Mouse (Mus musculus): ENCODE measurements around the gene Lamp2. TPM values are rescaled to one million over a fixed set of nuclear protein-coding genes. Genes with fewer than 3 reads are reported as not detected.
"Not testable (repeated sequence)": the region's sequence is repeated elsewhere in the genome, so short reads cannot be mapped to it uniquely, and the experiment has no call there.

Lamp2 gene
- polyA plus RNA-seq, 1 experiment from 2014 or later, result 131 TPM

DNA sequence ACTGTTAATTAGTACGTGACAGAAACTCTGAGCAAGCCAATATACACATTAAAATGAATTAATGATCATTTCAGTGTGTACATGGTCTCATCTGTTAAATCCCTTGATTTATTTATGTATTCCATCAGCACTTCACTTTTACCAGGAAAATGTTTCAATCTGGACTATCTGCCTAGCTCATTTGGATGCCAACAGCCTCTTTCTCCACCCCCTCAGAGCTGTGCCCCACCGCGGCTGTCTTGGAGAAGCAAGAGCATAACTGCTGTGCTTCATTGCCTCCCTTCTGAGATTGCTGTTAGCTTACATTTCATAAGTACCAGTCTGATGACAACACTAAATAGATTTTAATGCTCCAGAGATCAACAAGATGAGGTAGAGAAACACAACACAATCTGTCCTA is 52.4 kb downstream of the Lamp2 start:
- Histone ChIP-seq H3K9me3 (ENCODE audit: control insufficient read depth, low read length) (no peaks in the 10 kb centered on the region), H3K27me3 (replicated peaks; ENCODE audit: control insufficient read depth, insufficient read depth, low read length) (no peaks in the 10 kb centered on the region), H3K4me2 (ENCODE audit: low read length) (no peak overlapping the region), H3K4me1 (replicated peaks; ENCODE audit: control insufficient read depth, insufficient read depth, low read length) (no peaks in the 10 kb centered on the region), H3K36me3 (ENCODE audit: control insufficient read depth, insufficient read depth, low read length) (no peaks in the 10 kb centered on the region), H3K9ac (ENCODE audit: low read length) (no peak overlapping the region), H3K27ac (ENCODE audit: low read depth) (no peak overlapping the region), H3K4me3 (ENCODE audit: low read depth, low read length) (no peak overlapping the region)
- WGBS, result 78% methylated on average over 3 of the region's 3 CpGs
- no peak for ATAC-seq (replicated peaks; ENCODE audit: low FRiP score, low TSS enrichment, low read depth)
- DNase-seq (ENCODE audit: low spot score), result no peak

DNA sequence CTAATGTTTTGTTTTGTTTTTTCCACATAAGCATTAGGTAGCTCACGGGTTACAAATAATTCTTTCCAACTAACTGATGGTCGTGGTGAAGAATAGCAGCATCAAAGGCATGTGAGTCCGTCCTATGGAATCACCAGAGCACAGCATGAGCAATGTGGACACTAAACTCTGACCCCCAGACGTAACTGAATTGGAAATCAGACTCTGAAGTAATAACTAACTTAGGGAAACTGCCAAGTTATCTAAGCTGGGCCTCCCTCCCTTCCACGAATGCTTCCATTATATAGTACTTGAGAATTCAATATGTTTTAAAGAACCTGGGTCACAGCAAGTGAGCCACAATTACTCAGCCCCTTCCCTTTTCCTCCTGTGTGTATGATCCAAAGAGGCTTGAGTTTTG is 53.3 kb downstream of the Lamp2 start:
- no peaks in the 10 kb centered on the region for H3K27me3 ChIP-seq (replicated peaks; ENCODE audit: control insufficient read depth, insufficient read depth, low read length)
- H3K36me3 ChIP-seq (ENCODE audit: control insufficient read depth, insufficient read depth, low read length), result no peaks in the 10 kb centered on the region
- 78% methylated on average over 5 of the region's 5 CpGs for WGBS
- no peak overlapping the region for H3K4me3 ChIP-seq (ENCODE audit: low read depth, low read length)
- H3K9ac ChIP-seq (ENCODE audit: low read length), result no peak overlapping the region
- ATAC-seq (replicated peaks; ENCODE audit: low FRiP score, low TSS enrichment, low read depth), result no peak
- no peaks in the 10 kb centered on the region for H3K4me1 ChIP-seq (replicated peaks; ENCODE audit: control insufficient read depth, insufficient read depth, low read length)
- no peak overlapping the region for H3K27ac ChIP-seq (ENCODE audit: low read depth)
- no peak overlapping the region for H3K4me2 ChIP-seq (ENCODE audit: low read length)
- no peaks in the 10 kb centered on the region for H3K9me3 ChIP-seq (ENCODE audit: control insufficient read depth, low read length)
- DNase-seq (ENCODE audit: low spot score), result no peak

DNA sequence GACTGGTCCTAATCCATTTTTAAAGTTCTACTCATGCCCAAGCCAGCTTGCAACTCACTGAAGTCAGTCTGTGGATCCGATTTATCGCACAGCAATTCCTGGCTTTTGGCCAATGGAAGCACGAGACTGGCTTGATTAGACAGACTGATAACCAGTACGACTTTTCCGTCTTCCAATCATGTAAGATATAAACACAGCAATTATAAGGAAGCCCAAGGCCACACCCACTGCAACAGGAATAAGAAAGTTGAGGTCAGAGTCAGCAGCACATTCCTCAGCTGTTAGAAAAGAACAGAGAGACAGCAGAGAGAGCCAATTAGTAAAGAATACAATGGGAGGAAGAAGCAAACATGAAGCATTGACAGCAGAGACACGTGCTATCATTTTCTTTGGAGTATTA is 54.2 kb downstream of the Lamp2 start:
- DNase-seq (ENCODE audit: low spot score) (no peak), ATAC-seq (replicated peaks; ENCODE audit: low FRiP score, low TSS enrichment, low read depth) (no peak)
- Histone ChIP-seq H3K36me3 (ENCODE audit: control insufficient read depth, insufficient read depth, low read length) (no peaks in the 10 kb centered on the region), H3K4me1 (replicated peaks; ENCODE audit: control insufficient read depth, insufficient read depth, low read length) (no peaks in the 10 kb centered on the region), H3K27ac (ENCODE audit: low read depth) (no peak overlapping the region), H3K9me3 (ENCODE audit: control insufficient read depth, low read length) (no peaks in the 10 kb centered on the region), H3K4me2 (ENCODE audit: low read length) (no peak overlapping the region), H3K4me3 (ENCODE audit: low read depth, low read length) (no peak overlapping the region), H3K9ac (ENCODE audit: low read length) (no peak overlapping the region), H3K27me3 (replicated peaks; ENCODE audit: control insufficient read depth, insufficient read depth, low read length) (no peaks in the 10 kb centered on the region)
- 44% methylated on average over 6 of the region's 6 CpGs for WGBS

DNA sequence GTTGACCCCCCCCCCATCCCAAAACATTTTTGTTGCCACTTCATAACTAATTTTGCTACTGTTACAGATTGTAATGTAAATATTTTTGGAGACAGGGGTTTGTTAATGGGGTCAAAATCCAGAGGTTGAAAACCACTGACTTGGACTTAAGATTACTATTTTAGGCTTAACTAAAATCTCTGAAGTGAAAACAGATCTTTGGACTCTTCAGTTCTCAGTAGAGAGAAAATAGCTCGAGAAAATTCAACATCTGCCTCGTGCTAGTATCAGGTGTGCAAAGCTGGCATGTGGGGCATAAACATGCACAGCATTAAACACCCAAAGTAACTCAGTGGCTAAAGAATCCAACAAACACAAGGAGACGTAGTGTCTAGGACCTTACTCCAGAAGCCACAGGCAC is 55.6 kb downstream of the Lamp2 start:
- no peak for DNase-seq (ENCODE audit: low spot score)
- Histone ChIP-seq H3K36me3 (ENCODE audit: control insufficient read depth, insufficient read depth, low read length) (no peaks in the 10 kb centered on the region), H3K27me3 (replicated peaks; ENCODE audit: control insufficient read depth, insufficient read depth, low read length) (no peaks in the 10 kb centered on the region), H3K4me1 (replicated peaks; ENCODE audit: control insufficient read depth, insufficient read depth, low read length) (no peaks in the 10 kb centered on the region), H3K4me3 (ENCODE audit: low read depth, low read length) (no peak overlapping the region), H3K4me2 (ENCODE audit: low read length) (no peak overlapping the region), H3K9me3 (ENCODE audit: control insufficient read depth, low read length) (no peaks in the 10 kb centered on the region), H3K27ac (ENCODE audit: low read depth) (no peak overlapping the region), H3K9ac (ENCODE audit: low read length) (no peak overlapping the region)
- 78% methylated on average over 3 of the region's 3 CpGs for WGBS
- ATAC-seq (replicated peaks; ENCODE audit: low FRiP score, low TSS enrichment, low read depth), result no peak

DNA sequence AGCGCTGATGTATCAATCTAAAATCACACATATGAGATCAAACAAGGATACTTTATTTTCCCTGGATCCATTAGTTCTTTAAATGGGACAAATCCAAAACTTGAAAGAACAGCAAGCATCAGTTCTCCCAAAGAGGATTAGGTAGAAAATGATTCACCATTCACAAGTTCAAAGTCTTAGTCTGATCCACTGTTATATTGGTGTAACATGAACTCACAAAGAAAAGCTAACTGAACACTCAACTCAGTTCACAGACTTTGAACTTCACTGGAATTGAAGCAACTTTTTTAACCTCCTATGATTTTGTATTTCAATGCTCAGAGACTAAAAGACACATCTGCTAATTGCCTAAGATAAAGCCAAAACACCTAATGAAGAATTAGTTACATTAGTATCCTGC is 56.6 kb downstream of the Lamp2 start:
- Histone ChIP-seq H3K9me3 (ENCODE audit: control insufficient read depth, low read length) (no peaks in the 10 kb centered on the region), H3K27me3 (replicated peaks; ENCODE audit: control insufficient read depth, insufficient read depth, low read length) (no peaks in the 10 kb centered on the region), H3K36me3 (ENCODE audit: control insufficient read depth, insufficient read depth, low read length) (no peaks in the 10 kb centered on the region), H3K4me3 (ENCODE audit: low read depth, low read length) (no peak overlapping the region), H3K27ac (ENCODE audit: low read depth) (no peak overlapping the region), H3K4me2 (ENCODE audit: low read length) (no peak overlapping the region), H3K9ac (ENCODE audit: low read length) (no peak overlapping the region), H3K4me1 (replicated peaks; ENCODE audit: control insufficient read depth, insufficient read depth, low read length) (no peaks in the 10 kb centered on the region)
- DNase-seq (ENCODE audit: low spot score) (no peak), ATAC-seq (replicated peaks; ENCODE audit: low FRiP score, low TSS enrichment, low read depth) (no peak)
- WGBS, result 86% methylated on average over 1 of the region's 1 CpGs

DNA sequence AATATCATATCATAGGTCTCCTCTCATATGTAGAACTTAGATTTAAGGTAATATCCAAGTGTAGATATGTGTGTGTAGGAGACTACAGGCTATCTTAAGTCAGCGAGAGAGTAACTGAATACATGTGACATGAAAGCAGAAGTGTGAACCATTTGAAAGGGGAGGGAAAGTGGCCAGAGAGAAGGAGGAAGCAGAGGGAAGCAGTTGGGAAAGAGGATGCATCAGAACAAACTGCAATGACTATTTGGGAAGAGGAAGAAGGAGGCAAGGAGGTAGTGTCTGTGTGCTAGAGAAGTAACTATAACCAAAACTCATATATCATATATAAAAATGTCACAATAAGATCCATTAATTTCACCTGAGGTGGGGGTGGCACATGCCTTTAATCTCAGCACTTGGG is 83.1 kb downstream of the Lamp2 start:
- not testable (repeated sequence) for DNase-seq (ENCODE audit: low spot score); H3K27me3 ChIP-seq (replicated peaks; ENCODE audit: control insufficient read depth, insufficient read depth, low read length); H3K4me1 ChIP-seq (replicated peaks; ENCODE audit: control insufficient read depth, insufficient read depth, low read length); H3K9me3 ChIP-seq (ENCODE audit: control insufficient read depth, low read length); H3K4me2 ChIP-seq (ENCODE audit: low read length); H3K27ac ChIP-seq (ENCODE audit: low read depth); H3K4me3 ChIP-seq (ENCODE audit: low read depth, low read length); H3K36me3 ChIP-seq (ENCODE audit: control insufficient read depth, insufficient read depth, low read length); H3K9ac ChIP-seq (ENCODE audit: low read length); ATAC-seq (replicated peaks; ENCODE audit: low FRiP score, low TSS enrichment, low read depth)
- WGBS, result 83% methylated on average over 1 of the region's 1 CpGs

DNA sequence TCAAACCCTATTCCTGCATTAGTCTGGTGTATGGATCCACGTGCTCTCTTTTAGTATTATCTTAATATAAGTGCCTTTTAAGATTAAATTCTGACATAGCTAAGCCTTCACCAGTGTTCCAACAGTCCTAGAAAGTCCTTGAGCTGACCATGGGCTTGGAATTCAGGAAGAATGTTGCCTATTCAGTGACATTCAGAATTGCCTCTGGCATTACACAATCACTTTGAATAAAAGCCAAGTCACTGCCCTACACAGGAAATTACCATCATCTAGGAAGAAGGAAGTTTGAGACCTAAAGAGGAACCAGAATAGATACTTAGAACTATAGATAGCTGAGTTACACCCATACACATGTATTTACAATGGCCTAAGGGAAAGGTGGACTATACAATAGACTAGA is 91.6 kb downstream of the Lamp2 start:
- ATAC-seq (replicated peaks; ENCODE audit: low FRiP score, low TSS enrichment, low read depth); H3K27me3 ChIP-seq (replicated peaks; ENCODE audit: control insufficient read depth, insufficient read depth, low read length); H3K9me3 ChIP-seq (ENCODE audit: control insufficient read depth, low read length); H3K4me2 ChIP-seq (ENCODE audit: low read length); H3K27ac ChIP-seq (ENCODE audit: low read depth); H3K4me1 ChIP-seq (replicated peaks; ENCODE audit: control insufficient read depth, insufficient read depth, low read length); H3K4me3 ChIP-seq (ENCODE audit: low read depth, low read length); H3K9ac ChIP-seq (ENCODE audit: low read length); DNase-seq (ENCODE audit: low spot score); H3K36me3 ChIP-seq (ENCODE audit: control insufficient read depth, insufficient read depth, low read length): not testable (repeated sequence)
- 60% methylated on average over 1 of the region's 1 CpGs for WGBS

DNA sequence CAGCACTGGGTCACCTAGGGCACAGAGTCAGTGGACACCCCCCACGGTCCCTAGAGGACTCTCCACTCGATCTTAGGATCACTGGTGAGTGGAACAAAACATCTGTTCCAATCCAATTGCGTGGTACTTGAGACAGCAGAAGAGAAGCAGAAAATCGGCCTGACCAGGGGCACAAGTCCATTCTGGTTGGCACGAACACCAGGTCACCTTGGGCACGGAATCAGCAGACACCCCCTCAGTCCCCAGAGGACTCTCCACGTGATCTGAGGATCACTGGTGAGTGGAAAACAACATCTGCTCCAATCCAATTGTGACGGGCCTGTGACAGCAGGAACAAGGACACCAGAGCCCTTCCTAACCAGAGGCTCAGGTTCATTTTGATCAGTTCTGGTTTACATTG is 94.2 kb downstream of the Lamp2 start:
- ATAC-seq (replicated peaks; ENCODE audit: low FRiP score, low TSS enrichment, low read depth) (no peak), DNase-seq (ENCODE audit: low spot score) (no peak)
- Histone ChIP-seq H3K9me3 (ENCODE audit: control insufficient read depth, low read length) (no peaks in the 10 kb centered on the region), H3K4me2 (ENCODE audit: low read length) (no peak overlapping the region), H3K4me3 (ENCODE audit: low read depth, low read length) (no peak overlapping the region), H3K4me1 (replicated peaks; ENCODE audit: control insufficient read depth, insufficient read depth, low read length) (no peaks in the 10 kb centered on the region), H3K36me3 (ENCODE audit: control insufficient read depth, insufficient read depth, low read length) (no peaks in the 10 kb centered on the region), H3K27ac (ENCODE audit: low read depth) (no peak overlapping the region), H3K27me3 (replicated peaks; ENCODE audit: control insufficient read depth, insufficient read depth, low read length) (no peaks in the 10 kb centered on the region), H3K9ac (ENCODE audit: low read length) (no peak overlapping the region)
- WGBS, result 75% methylated on average over 8 of the region's 8 CpGs

All from intestine, embryonic 14.5 days (tissue).